Mouse (Mus musculus) heart, embryonic 12.5 days (tissue): ENCODE measurements around the gene Prkag2. TPM values are rescaled to one million over a fixed set of nuclear protein-coding genes. Genes with fewer than 3 reads are reported as not detected.
A peak's percentile ranks its signal among the peaks of the same experiment; 100 is the strongest.

Experiments used
- ATAC-seq: fragments of 200-750 bp; cut with Nextera tagmentation; 2 replicates; pipeline ENCODE4 v1.8.0; 2017; ENCODE audit warnings: moderate TSS enrichment, moderate library complexity; ENCODE audit not compliant: insufficient number of reproducible peaks, low FRiP score
- H3K27ac ChIP-seq: fragments of 300-500 bp; sonication (generic); 2 replicates; pipeline ENCODE4 v1.5.1; 2016; ENCODE audit warnings: mild to moderate bottlenecking, moderate library complexity; ENCODE audit not compliant: poor library complexity, severe bottlenecking
- H3K27me3 ChIP-seq: fragments of 300-500 bp; sonication (generic); replicated peaks from 2 replicates; pipeline ENCODE4 v1.6.1; 2016; ENCODE audit warnings: mild to moderate bottlenecking, moderate library complexity
- H3K36me3 ChIP-seq: fragments of 300-500 bp; sonication (generic); 2 replicates; pipeline ENCODE4 v1.6.1; 2016; ENCODE audit warnings: mild to moderate bottlenecking, moderate library complexity
- H3K4me1 ChIP-seq: fragments of 300-500 bp; sonication (generic); replicated peaks from 2 replicates; pipeline ENCODE4 v1.6.1; 2016; ENCODE audit warnings: mild to moderate bottlenecking
- H3K4me2 ChIP-seq: fragments of 300-500 bp; sonication (generic); 2 replicates; pipeline ENCODE4 v1.6.1; 2016; ENCODE audit warnings: mild to moderate bottlenecking, moderate library complexity
- H3K4me3 ChIP-seq: fragments of 300-500 bp; sonication (generic); 2 replicates; pipeline ENCODE4 v1.5.1; 2016; ENCODE audit warnings: mild to moderate bottlenecking
- H3K9ac ChIP-seq: fragments of 300-500 bp; sonication (generic); 2 replicates; pipeline ENCODE4 v1.6.1; 2016; ENCODE audit warnings: mild to moderate bottlenecking, moderate library complexity
- H3K9me3 ChIP-seq: fragments of 300-500 bp; sonication (generic); replicated peaks from 2 replicates; pipeline ENCODE4 v1.6.1; 2016; ENCODE audit warnings: mild to moderate bottlenecking, moderate library complexity
- WGBS: fragments of 180-500 bp; shearing (Covaris S2); methylation state at CpG from one replicate; pipeline ENCODE4 v1.1.7; 2016; 5-methylcytosine and 5-hydroxymethylcytosine counted together
- polyA plus RNA-seq: library from polyadenylated mRNA; unstranded; fragments of >200 nt; fragmentation: Nextera tagmentation; extraction: Ambion mirVana; gene quantifications from 2 replicates; pipeline ENCODE4 v1.2.1, GENCODE M21; 2016

Gene Prkag2
- polyA plus RNA-seq, 1 experiment from 2014 or later = 105 TPM

GRCm38 (mm10) chr5:24982258-24982657 is 118.2 kb downstream of the Prkag2 start:
- H3K4me1 ChIP-seq = peaks cover 99% of the 10 kb centered on the region
- H3K4me2 ChIP-seq = peak overlapping the region; percentile 2; the same call in 1 of the 2 replicates
- no peaks in the 10 kb centered on the region for H3K36me3 ChIP-seq
- WGBS = 18% methylated on average over 3 of the region's 3 CpGs
- no peak for ATAC-seq
- H3K9ac ChIP-seq = no peak overlapping the region
- no peaks in the 10 kb centered on the region for H3K27me3 ChIP-seq
- H3K4me3 ChIP-seq = no peak overlapping the region
- no peaks in the 10 kb centered on the region for H3K9me3 ChIP-seq
- peak overlapping the region; percentile 89 for H3K27ac ChIP-seq

- Histone ChIP-seq H3K9me3 (no peaks in the 10 kb centered on the region), H3K4me3 (no peak overlapping the region), H3K4me2 (no peak overlapping the region), H3K4me1 (peaks cover 99% of the 10 kb centered on the region), H3K27me3 (no peaks in the 10 kb centered on the region), H3K9ac (0 out of 2 replicates have a peak overlapping the region, but pooled peaks have one; percentile 11), H3K36me3 (no peaks in the 10 kb centered on the region), H3K27ac (peak overlapping the region; percentile 89)
- ATAC-seq = no peak
- 48% methylated on average over 6 of the region's 6 CpGs for WGBS
Measured at GRCm38 (mm10) chr5:24981765-24982164, 118.7 kb downstream of the Prkag2 start.

- no peak; the same call in 1 of the 2 replicates for ATAC-seq
- no peaks in the 10 kb centered on the region for H3K36me3 ChIP-seq
- no peaks in the 10 kb centered on the region for H3K9me3 ChIP-seq
- H3K27me3 ChIP-seq = no peaks in the 10 kb centered on the region
- no peak overlapping the region for H3K4me2 ChIP-seq
- H3K4me3 ChIP-seq = no peak overlapping the region
- 38% methylated on average over 10 of the region's 10 CpGs for WGBS
- peak overlapping the region; percentile 89 for H3K27ac ChIP-seq
- H3K4me1 ChIP-seq = peaks cover 100% of the 10 kb centered on the region
- H3K9ac ChIP-seq = no peak overlapping the region; the same call in 1 of the 2 replicates
Measured at GRCm38 (mm10) chr5:24979968-24980345, 120.5 kb downstream of the Prkag2 start.

- no peaks in the 10 kb centered on the region for H3K27me3 ChIP-seq
- H3K4me3 ChIP-seq = no peak overlapping the region
- H3K9ac ChIP-seq = peak overlapping the region; percentile 7
- no peak overlapping the region for H3K4me2 ChIP-seq
- H3K4me1 ChIP-seq = peaks cover 98% of the 10 kb centered on the region
- H3K36me3 ChIP-seq = no peaks in the 10 kb centered on the region
- ATAC-seq = peak; percentile 77
- 25% methylated on average over 4 of the region's 4 CpGs for WGBS
- H3K27ac ChIP-seq = peak overlapping the region; percentile 89
- H3K9me3 ChIP-seq = no peaks in the 10 kb centered on the region
Measured at GRCm38 (mm10) chr5:24979312-24979967, 121.0 kb downstream of the Prkag2 start.

DNA sequence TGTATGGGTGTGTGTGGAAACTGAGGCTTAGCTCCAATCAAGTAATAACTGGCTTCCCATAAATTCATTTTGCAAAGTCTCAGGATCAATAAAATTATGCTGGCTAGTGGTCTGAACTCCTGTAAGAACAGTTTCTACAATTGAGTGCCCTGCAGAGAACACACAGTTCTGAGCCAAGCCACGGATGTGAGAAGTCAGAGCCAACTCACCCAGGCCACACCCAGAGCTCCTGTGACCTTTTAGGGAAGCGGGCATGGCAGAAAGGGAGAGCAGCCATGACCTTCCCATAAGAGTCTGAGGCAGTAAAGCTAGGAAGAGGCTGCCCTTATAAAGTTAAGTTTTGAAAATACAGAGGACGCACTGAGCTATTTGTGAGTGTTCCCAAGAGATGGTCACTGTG is 123.5 kb downstream of the Prkag2 start:
- peak overlapping the region; percentile 17; the same call in 1 of the 2 replicates for H3K27ac ChIP-seq
- H3K4me2 ChIP-seq = no peak overlapping the region
- ATAC-seq = no peak
- 51% methylated on average over 3 of the region's 3 CpGs for WGBS
- no peak overlapping the region for H3K9ac ChIP-seq
- no peaks in the 10 kb centered on the region for H3K36me3 ChIP-seq
- no peak overlapping the region for H3K4me3 ChIP-seq
- H3K4me1 ChIP-seq = peaks cover 87% of the 10 kb centered on the region
- H3K27me3 ChIP-seq = no peaks in the 10 kb centered on the region
- H3K9me3 ChIP-seq = no peaks in the 10 kb centered on the region

DNA sequence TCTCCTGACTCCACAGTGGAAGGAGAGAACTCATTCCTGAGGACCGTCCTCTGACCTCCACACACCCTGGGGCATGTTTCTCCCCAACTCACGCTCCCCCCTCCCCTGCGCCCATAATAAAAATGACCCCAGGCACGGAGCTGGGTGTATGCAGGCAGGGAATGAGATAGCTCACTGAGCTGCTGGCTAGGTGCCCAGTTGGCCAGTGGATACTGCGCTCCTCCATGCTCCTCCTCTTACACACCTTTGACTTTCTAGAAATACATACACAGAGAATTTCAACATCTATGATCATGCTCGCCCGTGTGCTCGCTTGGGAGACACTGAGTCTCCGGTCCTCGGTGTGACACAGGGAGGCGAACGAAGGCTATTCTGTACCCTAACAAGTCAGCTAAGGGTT is 124.2 kb downstream of the Prkag2 start:
- 68% methylated on average over 12 of the region's 12 CpGs for WGBS
- Histone ChIP-seq H3K27me3 (0 out of 2 replicates have a peak, but pooled peaks cover 3% of the 10 kb centered on the region), H3K9me3 (no peaks in the 10 kb centered on the region), H3K4me2 (no peak overlapping the region), H3K4me3 (no peak overlapping the region), H3K4me1 (peaks cover 80% of the 10 kb centered on the region), H3K27ac (0 out of 2 replicates have a peak overlapping the region, but pooled peaks have one; percentile 17), H3K36me3 (no peaks in the 10 kb centered on the region), H3K9ac (no peak overlapping the region)
- no peak for ATAC-seq

GRCm38 (mm10) chr5:24975100-24975499 is 125.3 kb downstream of the Prkag2 start:
- WGBS = 48% methylated on average over 7 of the region's 7 CpGs
- no peak overlapping the region for H3K9ac ChIP-seq
- no peak overlapping the region for H3K4me2 ChIP-seq
- no peak for ATAC-seq
- H3K9me3 ChIP-seq = no peaks in the 10 kb centered on the region
- peaks cover 74% of the 10 kb centered on the region for H3K4me1 ChIP-seq
- H3K4me3 ChIP-seq = no peak overlapping the region
- 0 out of 2 replicates have a peak, but pooled peaks cover 4% of the 10 kb centered on the region for H3K27me3 ChIP-seq
- H3K36me3 ChIP-seq = no peaks in the 10 kb centered on the region
- H3K27ac ChIP-seq = no peak overlapping the region

GRCm38 (mm10) chr5:24973672-24974225 is 126.7 kb downstream of the Prkag2 start:
- H3K9ac ChIP-seq = 0 out of 2 replicates have a peak overlapping the region, but pooled peaks have one; percentile 14
- no peak overlapping the region for H3K27ac ChIP-seq
- H3K27me3 ChIP-seq = 0 out of 2 replicates have a peak, but pooled peaks cover 4% of the 10 kb centered on the region
- H3K4me2 ChIP-seq = no peak overlapping the region
- ATAC-seq = no peak
- WGBS = 82% methylated on average over 9 of the region's 9 CpGs
- no peak overlapping the region for H3K4me3 ChIP-seq
- no peaks in the 10 kb centered on the region for H3K36me3 ChIP-seq
- peaks cover 73% of the 10 kb centered on the region for H3K4me1 ChIP-seq
- no peaks in the 10 kb centered on the region for H3K9me3 ChIP-seq

DNA sequence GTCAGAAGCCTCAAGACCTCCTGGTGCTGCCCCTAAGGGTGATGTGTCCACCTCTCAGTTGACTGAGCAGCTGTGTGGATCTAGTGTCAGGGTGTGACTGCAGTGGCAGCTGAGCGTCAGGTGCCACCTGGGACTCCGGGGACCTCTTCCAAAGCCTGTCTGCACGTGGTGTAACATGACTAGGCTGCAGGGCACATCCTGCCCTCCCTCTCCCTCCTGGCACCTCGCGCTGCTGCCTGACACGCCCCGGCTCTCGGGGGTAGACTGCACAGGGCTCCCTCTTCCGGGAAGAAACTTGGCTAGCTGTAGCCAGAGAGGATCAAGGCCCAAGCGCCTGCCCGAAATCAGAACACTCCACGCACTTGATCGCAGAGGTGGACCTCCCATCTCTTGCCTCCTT is 127.2 kb downstream of the Prkag2 start:
- no peak overlapping the region for H3K4me3 ChIP-seq
- H3K9ac ChIP-seq = 0 out of 2 replicates have a peak overlapping the region, but pooled peaks have one; percentile 14
- 0 out of 2 replicates have a peak, but pooled peaks cover 4% of the 10 kb centered on the region for H3K27me3 ChIP-seq
- no peak for ATAC-seq
- 69% methylated on average over 13 of the region's 13 CpGs for WGBS
- H3K4me2 ChIP-seq = no peak overlapping the region
- no peaks in the 10 kb centered on the region for H3K36me3 ChIP-seq
- peaks cover 73% of the 10 kb centered on the region for H3K4me1 ChIP-seq
- no peak overlapping the region for H3K27ac ChIP-seq
- no peaks in the 10 kb centered on the region for H3K9me3 ChIP-seq

DNA sequence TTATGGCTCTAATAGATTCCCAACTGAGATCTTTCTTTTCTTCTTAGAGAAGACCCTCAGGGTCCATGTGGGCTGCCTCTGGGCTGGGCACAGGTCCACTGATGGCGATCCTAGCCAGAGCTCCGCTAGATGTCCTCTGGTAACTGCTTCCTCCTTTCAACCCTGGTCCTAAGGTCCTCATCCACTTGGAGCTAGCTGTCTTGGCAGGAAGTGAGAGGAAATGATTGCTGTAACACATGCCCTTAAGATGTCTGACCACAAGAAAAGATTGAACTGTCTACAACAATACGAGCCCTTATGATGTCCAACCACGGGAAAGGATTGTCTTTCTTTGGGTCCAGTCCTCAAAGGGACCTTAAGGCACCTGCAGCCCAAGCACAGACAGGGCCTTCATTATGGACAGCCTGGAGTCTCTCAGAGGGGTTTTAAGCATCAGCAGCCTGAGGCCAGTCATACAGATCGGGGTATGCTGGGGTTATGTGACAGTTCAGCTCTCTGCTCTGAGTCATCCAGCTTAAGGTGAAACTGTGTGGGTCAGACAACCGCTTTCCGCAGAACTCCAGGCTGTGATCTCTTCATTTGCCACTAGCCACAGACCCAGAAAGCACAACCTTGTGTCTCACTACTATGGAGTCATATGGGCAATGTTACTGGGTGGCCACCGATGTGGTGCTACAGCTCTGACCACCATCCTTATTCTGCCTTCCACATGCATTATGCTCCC is 129.7 kb downstream of the Prkag2 start:
- H3K36me3 ChIP-seq = no peaks in the 10 kb centered on the region
- H3K27me3 ChIP-seq = 0 out of 2 replicates have a peak, but pooled peaks cover 14% of the 10 kb centered on the region
- H3K4me1 ChIP-seq = peaks cover 63% of the 10 kb centered on the region
- H3K4me2 ChIP-seq = no peak overlapping the region
- no peak overlapping the region for H3K4me3 ChIP-seq
- WGBS = 90% methylated on average over 8 of the region's 8 CpGs
- ATAC-seq = no peak
- H3K9ac ChIP-seq = no peak overlapping the region
- no peaks in the 10 kb centered on the region for H3K9me3 ChIP-seq
- no peak overlapping the region for H3K27ac ChIP-seq
